Mouse (Mus musculus) G1E (cell line): ENCODE data around the gene Sowahb.

Experiments
- CTCF ChIP-seq: IDR thresholded peaks from 2 replicates; pipeline ENCODE4 v1.5.1; 2012; ENCODE audit warnings: low read depth, low read length, inconsistent platforms, mixed read lengths
- GATA1 ChIP-seq: IDR thresholded peaks from 2 replicates; pipeline ENCODE4 v1.6.1; 2012; ENCODE audit warnings: borderline replicate concordance, low read length, inconsistent platforms, mixed read lengths
- GATA2 ChIP-seq: IDR thresholded peaks from 2 replicates; pipeline ENCODE4 v1.6.1; 2012; ENCODE audit warnings: low read depth, low read length, inconsistent platforms, borderline replicate concordance
- POLR2AphosphoS5 ChIP-seq: IDR thresholded peaks from 2 replicates; pipeline ENCODE4 v1.6.1; 2012; ENCODE audit warnings: low read depth, low read length, inconsistent platforms; ENCODE audit not compliant: insufficient replicate concordance
- TAL1 ChIP-seq: conservative IDR thresholded peaks from 2 replicates; pipeline ENCODE4 v1.6.1; 2012; ENCODE audit warnings: low read depth, low read length, inconsistent platforms, mixed read lengths

DNA sequence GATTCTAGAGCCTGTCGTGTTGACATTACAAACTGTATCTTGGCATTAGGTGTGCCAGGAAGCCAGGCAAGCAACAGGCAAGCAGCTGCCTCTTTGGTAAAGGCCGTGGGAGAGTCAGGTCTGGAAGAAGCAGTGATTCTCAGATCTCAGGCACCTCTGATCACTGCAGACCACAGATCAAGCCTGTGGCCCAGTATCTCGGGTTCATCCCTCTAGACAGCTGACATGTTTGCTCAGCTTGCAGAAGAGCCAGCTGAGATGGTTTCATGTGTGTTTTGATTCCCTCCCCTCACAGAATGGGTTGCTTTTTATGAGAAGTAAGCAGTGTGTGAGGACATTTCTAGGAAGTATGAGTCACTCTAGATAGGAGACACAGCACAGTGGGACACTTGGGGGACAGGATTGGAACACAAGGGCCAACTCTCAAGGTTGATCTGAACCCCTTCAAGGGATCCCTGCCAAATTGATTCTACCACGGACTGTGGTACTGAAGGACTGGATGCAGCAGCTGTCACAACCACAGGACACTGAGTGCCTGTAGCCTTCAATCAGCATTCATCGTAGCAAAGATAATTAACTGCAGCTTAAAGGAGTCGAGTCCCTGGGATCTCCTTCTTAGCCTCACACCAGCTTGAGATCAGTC is 24.7 kb downstream of the Sowahb start:
- TF ChIP-seq TAL1, result no peak
- no peak for TF ChIP-seq CTCF
- TF ChIP-seq GATA1, result no peak
- no peak for TF ChIP-seq GATA2
- TF ChIP-seq POLR2AphosphoS5, result no peak
